Mouse (Mus musculus): Measurements from ENCODE around the gene Ms4a5.
"Not testable (repeated sequence)": the region's sequence is repeated elsewhere in the genome, so short reads cannot be mapped to it uniquely, and the experiment has no call there.

The Ms4a5 gene

DNA sequence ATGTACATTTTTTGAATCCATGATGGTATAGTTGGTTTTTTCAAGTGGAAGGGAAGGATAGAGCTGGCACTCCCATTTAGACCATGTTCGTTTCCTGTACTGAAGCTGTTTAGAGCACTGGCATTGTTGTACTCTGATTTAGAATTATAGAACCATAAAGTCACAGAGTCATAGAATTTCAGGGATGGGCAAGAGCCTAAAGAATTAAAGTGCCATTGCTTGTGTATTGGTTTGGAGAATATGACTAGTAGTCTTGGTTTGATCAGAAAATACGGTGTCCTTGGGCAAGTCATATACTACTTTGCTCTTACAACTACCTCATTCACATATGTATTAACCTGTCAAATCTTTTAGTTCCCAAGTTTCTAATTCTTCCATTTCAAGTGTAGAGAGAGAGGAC is at the start of gene Ms4a5:
Ms4a5 (minus strand) TSS at position 101 of the 400 bp plus-strand sequence.
- no peak for DNase-seq (ENCODE audit: extremely low read depth, insufficient read length, low spot score)

DNA sequence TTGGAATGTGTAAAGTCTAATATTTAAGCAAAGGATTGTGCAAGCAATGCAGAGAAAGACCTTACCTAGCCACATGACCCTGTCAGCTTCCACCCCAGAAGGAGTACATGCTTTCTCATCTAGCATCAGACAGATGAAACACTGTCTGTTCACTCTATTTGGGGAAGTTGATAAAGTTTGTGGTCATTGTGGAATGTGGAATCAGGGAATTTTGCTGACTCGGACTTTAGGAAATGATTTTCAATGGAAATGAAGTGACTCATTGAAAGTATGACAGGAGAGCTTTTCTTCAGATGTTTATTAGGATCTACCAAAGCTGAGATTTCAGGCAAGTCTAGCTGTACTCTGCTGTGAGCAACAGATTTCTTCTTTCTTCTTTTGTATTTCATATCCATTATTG is 37.5 kb upstream of the Ms4a5 start:
- no peak for DNase-seq (ENCODE audit: extremely low read depth, insufficient read length, low spot score)

DNA sequence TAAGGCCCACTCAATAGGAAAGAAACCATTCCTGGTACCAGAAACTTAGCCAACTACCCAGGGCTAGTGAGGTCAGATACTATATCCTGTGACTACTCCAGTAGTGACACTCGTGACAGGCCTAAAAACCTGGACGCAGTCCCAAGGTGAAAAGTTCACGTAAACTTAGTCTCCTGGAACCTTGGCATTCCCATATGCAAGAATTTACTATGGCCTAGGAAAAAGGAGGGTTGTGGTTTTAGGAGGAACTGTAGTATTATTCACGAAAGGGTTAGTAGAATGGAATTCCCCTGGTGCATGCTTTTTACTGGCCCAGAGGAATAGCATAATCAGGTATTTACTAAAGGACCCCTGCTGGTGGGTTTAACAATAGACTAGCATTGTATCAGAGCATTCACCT is 33.1 kb upstream of the Ms4a5 start:
- DNase-seq (ENCODE audit: extremely low read depth, insufficient read length, low spot score) = no peak

DNA sequence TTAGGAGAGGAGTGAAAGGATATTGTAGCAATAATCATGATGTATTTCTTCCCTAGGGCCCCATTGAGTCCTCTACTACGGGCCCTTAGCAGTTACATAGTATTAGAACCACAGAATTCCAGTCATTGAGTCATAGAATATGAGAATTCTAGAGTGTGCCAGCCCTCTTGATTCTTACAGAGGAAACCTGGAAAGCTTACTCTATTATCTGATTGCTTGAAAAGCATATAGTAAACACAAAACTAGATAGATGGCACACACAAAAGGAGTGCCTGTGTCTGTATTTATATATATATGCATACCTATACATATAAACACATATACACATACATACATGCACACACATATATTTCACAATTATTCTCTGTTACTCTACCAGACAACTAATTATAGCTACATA is 30.7 kb upstream of the Ms4a5 start, which contains the start of gene Ms4a14:
Ms4a14 (minus strand) TSS at position 101 of the 400 bp plus-strand sequence.
- DNase-seq (ENCODE audit: extremely low read depth, insufficient read length, low spot score) = no peak

DNA sequence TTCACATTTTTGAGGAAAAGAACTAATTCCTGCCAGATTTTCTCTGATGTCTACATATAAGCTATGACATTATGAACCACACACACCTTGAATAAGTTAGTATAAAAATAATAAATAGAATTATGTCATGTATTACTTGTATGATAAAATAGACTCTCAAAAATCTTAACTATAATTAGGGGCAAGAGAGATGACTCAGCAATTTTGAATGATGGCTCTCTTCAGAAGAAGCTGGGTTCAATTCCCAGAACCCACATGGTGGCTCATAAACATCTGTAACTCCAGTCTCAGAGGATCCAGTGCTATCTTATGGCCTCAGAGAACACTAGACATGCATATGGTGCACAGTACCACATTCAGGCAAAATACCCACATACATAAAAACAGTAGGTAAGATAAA is 25.2 kb upstream of the Ms4a5 start:
- no peak for DNase-seq (ENCODE audit: extremely low read depth, insufficient read length, low spot score)

DNA sequence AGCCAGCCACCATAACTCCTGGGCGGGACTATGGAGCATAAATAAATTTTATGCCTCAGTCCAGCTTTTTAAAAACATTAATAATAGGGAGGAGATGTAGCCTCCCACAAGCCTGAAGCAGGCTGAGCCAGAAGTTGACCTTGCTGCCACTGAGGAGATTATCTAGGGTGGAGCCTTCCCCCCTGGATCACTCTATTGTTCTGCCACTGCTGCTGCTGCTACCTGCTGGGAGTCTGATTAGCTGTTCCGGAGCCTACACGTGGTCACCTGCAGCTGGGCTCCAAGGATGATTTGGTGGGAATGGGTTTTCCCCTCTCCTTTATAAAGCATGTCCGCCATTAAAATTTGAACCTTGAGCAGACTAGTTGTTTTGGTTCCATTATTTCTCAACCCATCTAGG is 15.9 kb upstream of the Ms4a5 start:
- DNase-seq (ENCODE audit: extremely low read depth, insufficient read length, low spot score) = not testable (repeated sequence)

DNA sequence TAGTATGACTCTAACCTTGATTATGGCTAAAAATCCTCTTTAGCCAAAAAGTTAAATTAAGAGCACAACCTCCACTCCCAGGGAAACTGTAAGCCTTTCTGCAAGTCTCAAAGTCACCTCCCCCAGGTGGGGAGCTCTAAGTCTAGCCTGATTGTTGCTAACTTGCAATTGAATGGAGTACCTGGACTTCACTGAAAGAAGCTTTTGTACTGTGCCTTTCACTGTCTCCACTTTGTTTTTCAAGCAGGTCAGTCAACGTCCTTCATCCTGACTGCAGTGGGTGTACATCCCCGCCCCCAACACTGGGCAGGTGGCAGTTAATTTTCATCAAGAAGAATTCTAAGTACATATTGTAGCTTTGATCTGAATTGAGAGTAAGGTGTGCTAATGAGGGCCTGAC is 15.3 kb upstream of the Ms4a5 start:
- DNase-seq (ENCODE audit: extremely low read depth, insufficient read length, low spot score) = no peak

DNA sequence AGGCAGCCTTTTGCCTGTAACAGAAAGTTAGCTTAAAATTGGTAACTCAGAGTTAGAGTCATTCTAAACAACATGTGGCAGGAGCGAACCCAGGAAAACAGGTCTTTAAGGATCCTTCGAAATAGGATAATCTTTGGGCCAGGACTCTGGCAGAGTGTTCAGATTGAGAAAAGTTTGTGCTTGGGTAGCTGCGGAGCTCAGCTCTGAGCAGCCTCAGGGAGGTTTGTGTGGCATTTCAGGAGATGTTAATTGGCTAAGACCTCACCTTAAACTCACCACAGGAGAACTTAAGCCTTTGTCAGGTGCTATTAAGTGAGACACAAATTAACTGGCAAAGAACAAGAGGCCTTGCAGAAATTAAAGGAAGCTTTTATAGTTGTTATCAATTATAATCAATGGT is 9.9 kb upstream of the Ms4a5 start:
- not testable (repeated sequence) for DNase-seq (ENCODE audit: extremely low read depth, insufficient read length, low spot score)

DNA sequence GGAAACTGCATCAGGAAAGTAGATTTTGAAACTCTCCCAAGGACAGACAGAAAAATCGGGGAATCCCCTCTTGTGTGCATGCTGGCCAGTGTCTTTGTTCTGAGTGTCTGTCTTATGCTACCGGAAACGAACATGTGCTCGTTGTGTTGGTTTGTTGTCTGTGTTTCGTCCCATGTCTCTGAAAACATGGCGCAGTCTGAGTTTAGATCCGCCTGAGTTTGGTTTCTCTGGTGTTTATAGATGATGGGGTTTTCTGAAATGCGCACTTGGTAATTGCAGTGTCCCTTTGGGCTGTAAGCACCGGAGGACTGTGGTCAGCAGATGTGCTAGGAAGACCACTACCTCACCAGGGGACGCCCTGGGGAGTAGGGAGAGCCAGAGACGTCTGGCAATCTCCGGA is 9.3 kb upstream of the Ms4a5 start:
- no peak for DNase-seq (ENCODE audit: extremely low read depth, insufficient read length, low spot score)

DNA sequence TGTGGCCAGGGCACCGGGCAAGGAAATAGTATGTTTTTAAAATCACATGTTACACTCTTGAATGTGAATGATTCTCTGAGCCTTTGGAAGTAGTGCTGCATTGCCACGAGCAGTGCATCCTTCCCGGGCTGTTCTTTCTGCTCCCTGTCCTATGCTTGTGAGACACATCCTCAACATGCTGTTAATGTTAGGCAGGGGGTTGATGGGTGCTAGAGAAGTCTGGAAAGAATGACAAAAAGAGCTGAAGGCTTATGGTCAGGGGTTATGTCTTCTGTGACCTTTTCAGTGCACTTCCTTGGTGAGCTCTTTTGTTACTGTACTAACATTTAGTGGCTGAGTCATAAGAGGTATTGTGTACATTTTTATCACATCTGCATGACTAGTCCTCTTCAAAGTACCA is 3.5 kb downstream of the Ms4a5 start:
- no peak for DNase-seq (ENCODE audit: extremely low read depth, insufficient read length, low spot score)

DNA sequence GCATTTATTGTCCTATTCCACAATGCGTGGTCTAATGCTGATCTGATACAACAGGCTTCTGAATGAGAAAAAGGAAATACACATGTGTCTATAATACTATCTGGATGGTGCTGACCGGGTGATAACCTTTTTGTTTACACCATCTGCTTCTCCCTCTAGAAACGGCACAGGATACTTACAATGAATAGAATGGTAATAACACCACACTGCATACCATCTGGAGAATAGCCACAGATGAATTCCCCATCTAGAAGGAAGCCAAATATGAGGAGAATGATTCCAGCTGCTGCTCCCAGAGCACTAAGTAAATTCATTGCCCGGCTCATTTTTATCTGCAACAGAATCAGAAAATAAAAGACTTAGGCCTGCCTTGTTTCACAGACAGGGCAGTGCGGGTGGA is 7.2 kb downstream of the Ms4a5 start:
- no peak for DNase-seq (ENCODE audit: extremely low read depth, insufficient read length, low spot score)

DNA sequence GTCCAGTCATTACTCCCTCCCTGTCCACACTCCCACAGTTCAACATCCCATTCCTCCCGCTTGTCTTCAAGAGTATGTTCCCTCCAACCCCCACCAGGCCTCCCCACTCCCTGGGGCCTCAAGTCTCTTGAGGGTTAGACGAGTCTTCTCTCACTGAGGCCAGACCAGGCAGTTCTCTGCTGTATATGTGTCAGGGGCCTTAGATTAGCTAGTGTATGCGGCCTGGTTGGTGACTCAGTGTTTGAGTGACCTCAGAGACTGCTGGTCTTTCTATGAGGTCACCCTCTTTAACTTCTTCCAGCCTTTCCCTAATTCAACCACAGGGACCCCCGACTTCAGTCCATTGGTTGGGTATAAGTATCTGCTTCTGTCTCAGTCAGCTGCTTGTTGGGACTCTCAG is 16.7 kb downstream of the Ms4a5 start:
- no peak for DNase-seq (ENCODE audit: extremely low read depth, insufficient read length, low spot score)

DNA sequence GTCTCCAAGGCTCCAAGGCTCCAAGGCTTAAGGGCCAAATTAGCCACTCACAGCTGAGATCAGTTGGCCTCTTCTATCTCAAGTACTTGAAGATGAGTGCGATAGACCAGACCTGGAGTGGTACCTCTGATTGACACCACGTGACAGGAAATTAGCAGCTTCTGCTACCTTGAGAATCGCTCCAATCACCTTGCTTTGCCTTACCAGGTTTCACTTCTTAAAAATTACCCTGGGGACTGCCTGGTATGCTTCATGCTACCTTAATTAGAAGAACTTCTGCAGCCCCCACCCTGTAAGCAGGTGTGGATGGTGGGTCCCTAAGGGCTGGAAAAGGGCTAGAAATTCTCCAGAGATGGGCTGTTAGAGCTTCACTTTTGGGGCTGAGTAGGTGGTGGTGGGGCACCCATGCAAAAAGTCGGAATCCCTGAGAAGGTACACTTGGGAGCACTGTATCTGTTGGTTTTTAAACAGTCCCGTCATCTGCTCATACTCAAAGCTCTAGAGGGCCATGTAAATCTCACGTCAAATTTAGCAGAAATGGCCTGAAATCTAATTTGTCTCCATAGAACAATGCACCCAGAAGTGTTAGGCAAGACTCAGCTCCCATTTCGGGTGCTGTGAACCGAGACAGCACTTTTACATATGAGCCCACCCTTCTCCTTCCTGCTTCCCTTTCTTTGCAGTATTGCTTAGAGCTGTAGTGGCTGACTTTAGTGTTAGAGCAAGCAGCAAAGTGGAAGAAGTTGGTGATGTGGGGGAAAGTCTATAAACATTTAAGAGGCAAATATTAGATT is 17.4 kb downstream of the Ms4a5 start, which contains the start of gene Ms4a1:
Ms4a1 (minus strand) TSS at position 190 of the 794 bp plus-strand sequence.
- no peak for DNase-seq (ENCODE audit: extremely low read depth, insufficient read length, low spot score)

DNA sequence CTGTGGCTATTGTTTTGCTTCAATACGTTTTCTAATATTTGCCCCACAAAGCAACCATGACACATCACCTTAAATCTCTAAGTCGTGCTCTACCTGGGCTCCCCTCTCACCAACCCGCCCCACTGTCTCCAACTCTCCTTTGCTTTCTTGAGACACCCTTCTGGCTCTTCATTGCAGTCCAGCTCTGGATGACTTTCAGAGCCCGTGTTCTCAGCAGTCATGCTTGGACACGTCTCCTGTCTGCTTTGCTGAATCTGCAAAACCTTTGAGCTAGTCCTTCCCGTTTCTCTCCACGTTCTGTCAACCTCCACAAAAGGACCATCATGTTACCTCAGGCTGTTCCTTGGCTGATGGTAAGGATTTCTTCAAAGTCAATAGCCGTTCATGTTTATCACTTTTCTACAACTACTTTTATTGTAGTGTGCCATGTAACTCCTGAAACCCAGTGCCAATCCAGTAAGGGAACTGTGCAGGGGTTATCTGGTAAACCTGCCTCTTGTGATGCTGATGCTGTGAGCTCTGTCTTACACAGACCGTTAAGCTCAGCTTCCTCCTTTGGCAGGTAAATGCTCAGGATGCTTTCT is 19.0 kb downstream of the Ms4a5 start:
- DNase-seq (ENCODE audit: extremely low read depth, insufficient read length, low spot score) = no peak

DNA sequence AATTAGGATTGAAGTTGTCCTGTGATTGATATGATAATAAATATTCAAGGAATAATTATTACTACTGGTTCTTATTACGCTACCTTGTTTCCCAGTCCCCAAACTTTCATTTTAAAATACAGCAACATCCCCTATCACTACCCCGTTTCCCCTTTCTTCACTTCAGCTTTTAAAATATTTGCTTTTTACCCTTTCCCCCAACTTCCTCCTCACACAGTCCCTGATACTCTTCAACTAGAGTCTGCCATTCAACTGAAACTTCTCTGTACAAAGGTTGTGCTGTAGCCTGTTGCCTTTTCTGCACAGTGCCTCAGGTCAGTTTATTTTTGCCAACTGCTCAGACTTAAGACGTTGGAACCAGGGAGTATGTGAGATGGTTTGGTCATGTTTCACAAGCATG is 20.1 kb downstream of the Ms4a5 start:
- no peak for DNase-seq (ENCODE audit: extremely low read depth, insufficient read length, low spot score)

DNA sequence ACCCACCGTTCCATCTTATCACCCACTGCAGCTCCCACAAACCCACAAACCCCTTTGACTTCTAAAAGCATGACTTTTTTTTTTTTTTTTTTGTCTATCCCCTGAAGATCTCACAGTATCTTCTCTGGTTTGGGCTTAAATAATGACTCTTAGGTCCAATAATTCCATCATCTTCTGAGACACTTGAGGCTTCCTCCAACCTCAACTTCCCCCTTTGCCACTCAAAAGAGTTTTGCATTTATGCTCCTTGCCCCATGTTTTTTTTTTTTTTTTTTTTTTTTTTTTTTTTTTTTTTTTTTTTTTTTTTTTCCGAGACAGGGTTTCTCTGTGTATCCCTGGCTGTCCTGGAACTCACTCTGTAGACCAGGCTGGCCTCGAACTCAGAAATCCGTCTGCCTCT is 20.7 kb downstream of the Ms4a5 start:
- DNase-seq (ENCODE audit: extremely low read depth, insufficient read length, low spot score) = not testable (repeated sequence)

DNA sequence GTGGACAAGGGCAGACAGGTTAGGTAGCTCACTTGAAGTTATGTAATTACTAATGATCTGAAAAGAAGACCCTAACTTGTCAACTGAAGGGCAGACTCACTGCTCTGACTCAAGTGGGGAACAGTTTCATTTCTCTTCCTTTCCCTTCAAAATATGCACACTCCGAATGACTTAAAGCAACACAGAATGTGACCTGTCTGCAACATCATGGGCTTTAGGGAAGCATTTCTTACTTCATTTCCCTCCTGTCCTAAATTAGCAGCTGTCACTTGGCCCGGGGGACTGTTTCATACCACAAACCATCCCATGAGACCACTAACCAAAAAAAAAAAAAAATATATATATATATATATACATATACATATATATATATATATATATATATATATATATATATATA is 22.2 kb downstream of the Ms4a5 start:
- no peak for DNase-seq (ENCODE audit: extremely low read depth, insufficient read length, low spot score)

DNA sequence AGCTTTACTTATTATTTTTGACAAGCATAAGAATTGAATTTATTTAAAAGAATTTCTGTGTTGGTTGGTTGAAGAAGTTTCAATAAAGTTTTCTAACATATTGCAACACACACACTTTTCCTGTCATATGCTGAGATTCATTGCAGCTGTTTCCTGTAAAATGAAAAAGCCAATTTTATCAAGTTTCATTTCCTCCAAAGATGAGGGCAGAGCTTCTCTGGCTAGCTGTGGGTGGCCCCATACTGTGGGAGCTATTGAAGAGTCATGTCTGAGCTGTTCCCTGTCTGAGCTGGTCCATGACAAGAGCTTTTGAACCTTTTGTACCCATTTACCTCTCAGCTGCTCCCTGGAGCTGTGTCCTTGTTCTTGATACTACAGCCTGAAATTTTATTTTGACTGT is 39.4 kb downstream of the Ms4a5 start:
- DNase-seq (ENCODE audit: extremely low read depth, insufficient read length, low spot score) = no peak

DNA sequence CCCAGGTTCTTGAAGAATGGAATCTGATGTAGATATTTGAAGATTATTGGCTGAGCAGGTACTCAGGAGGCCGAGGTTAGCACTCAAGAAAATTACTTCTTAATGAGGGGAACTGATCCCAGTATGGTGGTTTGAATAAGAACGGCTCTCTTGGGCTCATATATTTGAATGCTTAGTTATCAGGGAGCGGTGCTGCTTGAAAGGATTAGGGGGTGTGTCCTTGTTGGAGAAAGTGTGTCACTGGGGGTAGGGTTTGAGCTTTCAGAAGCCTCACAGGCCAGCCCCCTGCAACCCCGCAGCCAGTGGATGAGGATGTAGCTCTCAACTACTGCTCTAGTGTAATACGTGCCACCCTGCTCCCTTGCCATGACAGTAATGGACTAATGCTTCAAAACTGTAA is 41.1 kb downstream of the Ms4a5 start:
- no peak for DNase-seq (ENCODE audit: extremely low read depth, insufficient read length, low spot score)

DNA sequence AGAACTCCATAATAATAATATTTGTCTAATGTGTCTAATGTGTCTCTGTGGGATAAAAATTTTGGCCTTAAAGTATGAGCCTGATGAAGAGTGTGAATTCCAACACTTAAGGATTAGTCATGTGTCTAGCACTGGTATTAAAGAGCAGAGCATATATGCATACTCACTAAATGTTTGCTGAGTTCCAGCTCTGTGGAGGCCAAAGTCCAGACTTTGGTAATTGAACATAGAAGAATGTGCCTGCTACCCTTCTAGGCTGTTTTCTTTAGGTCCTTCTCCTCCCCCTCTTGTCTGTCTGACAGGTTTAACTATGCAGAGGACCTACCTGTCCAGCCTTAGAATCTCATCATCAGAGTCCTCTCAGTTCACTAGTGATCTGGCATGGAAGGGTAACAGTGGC is 47.9 kb downstream of the Ms4a5 start:
- DNase-seq (ENCODE audit: extremely low read depth, insufficient read length, low spot score) = no peak

DNA sequence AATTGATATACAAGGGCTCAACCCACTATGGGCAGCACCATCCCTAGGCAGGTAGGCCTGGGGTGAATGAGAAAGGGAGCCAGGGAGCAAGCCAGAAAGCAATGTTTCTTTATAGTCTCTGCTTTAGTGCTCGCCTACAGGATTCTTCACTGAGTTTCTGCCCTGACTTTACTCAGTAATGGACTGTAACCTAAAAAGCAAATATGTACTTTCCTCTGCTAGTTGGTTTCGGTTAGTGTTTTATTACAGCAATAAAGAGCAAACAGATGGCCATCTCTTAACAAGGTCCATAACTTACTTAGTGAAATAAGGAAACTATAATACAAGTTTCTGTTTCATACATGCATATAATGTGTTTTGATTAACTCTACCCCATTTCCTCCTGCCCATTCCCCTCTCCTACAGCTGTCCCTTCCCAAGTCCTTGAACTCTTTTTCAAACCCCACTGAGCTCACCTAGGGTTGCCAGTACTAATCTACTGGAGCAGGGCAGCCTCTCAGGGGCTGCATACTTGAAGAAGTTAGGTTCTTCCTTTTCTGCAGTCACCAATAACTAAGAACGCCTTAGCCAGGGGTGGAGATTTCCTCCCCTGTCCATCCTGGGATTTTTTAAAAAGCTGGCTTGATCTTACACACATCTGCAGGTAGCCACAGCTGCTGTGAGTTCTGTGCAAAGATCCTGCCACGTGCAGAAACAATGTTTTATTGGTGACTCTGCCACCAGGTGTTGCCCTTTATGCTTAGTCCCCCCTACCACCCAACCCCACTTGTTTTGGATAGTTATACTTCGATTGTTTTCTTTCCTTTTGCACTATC is 48.5 kb downstream of the Ms4a5 start:
- no peak for DNase-seq (ENCODE audit: extremely low read depth, insufficient read length, low spot score)

DNA sequence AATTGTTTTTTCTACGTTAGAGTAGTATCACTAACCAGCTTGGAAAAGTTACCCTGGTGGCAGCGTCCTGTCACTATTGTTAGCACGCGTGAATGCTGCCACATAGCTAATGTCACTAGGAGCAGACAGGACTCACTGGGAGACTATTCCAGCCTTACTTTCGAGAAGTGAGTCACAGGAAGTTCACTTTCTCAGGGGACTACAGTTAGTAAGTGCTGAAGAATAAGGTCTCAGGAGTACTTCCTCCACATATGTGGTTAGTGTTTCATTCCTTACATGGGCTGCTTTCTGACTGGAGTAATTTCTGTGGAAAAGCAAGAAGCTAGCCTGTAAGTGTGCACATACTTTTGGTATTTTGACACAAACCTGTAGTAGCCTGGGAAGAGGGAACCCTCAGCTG is 49.4 kb downstream of the Ms4a5 start:
- no peak for DNase-seq (ENCODE audit: extremely low read depth, insufficient read length, low spot score)

Data from 3134 (cell line).